Mouse (Mus musculus) thymus, adult 2 months (tissue): ENCODE results near the gene Grb7.
A peak's percentile ranks its signal among the peaks of the same experiment; 100 is the strongest.

ENCODE experiments used
- CTCF ChIP-seq: fragments of 200-500 bp; IDR thresholded peaks from 2 replicates; pipeline ENCODE4 v1.5.1; 2012; ENCODE audit warnings: mild to moderate bottlenecking, control low read depth, low read length, moderate library complexity, borderline replicate concordance; ENCODE audit not compliant: control insufficient read depth, poor library complexity, insufficient read depth; ENCODE audit errors: extremely low read depth
- POLR2A ChIP-seq: fragments of 200-500 bp; IDR thresholded peaks from 2 replicates; pipeline ENCODE4 v1.6.1; 2012; ENCODE audit warnings: mild to moderate bottlenecking, low read length, control low read depth, moderate library complexity; ENCODE audit not compliant: control insufficient read depth, poor library complexity, insufficient read depth; ENCODE audit errors: extremely low read depth

DNA sequence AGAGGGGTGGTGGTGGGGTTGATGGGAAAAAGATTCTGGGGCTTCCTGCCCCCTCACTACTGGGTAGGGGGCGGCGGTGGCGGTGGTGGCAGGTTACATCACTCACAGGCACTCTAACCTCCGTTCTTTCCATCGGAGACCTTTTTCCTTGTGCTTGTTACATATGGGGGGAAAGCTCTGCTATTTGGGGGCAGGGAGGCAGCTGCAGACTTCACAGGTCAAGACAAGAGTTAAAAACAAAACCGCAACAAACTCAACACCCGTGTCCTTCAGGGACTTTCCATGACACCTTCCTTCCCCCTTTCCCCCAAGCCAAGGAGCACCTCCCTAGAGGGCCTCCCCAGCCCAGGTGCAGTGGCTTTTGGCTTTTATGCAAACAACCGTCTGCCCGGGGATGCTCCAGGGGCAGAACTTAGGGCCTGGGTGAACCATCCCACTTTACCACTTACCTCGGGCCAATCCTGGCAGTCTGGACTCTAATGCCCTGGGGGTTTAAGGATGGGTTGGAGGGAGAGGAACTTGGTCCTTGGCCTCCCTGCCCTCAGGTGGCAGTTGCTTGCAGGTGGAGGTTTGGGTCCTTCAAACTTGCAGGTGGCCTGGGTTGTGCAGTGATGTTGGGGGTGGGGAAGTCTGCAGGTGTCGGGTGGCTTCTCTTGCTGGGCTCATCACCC, 13.0 kb downstream of the Grb7 start:
- TF ChIP-seq CTCF: no peak; the same call in 1 of the 2 replicates
- 0 out of 2 replicates have a peak, but pooled peaks have one; percentile 13 for TF ChIP-seq POLR2A
